Mouse (Mus musculus): ENCODE measurements around the gene Iqschfp.

- TF ChIP-seq POLR2A (IDR thresholded peaks at IDR 0.05; ENCODE audit: extremely low read depth, insufficient read depth, low read length) (no peak), CTCF (IDR thresholded peaks at IDR 0.05; ENCODE audit: low read depth, low read length) (no peak)
Observed at GRCm38 (mm10) chr3:68534571-68535051, 642.6 kb downstream of the Iqschfp start.
